Mouse (Mus musculus) MEL (cell line): Measurements from ENCODE around the gene Sergef. TPM values are rescaled to one million over a fixed set of nuclear protein-coding genes. Genes with fewer than 3 reads are reported as not detected.
A peak's percentile ranks its signal among the peaks of the same experiment; 100 is the strongest.

Experiments
- DNase-seq: peaks from one replicate; pipeline ENCODE4 v3.0.0; 2011; ENCODE audit warnings: low read depth, low spot score
- H3K27ac ChIP-seq: 2 replicates; pipeline ENCODE4 v1.5.1; 2012; ENCODE audit warnings: low read depth, mild to moderate bottlenecking, control low read depth, low read length, moderate library complexity; ENCODE audit not compliant: control insufficient read depth
- H3K27me3 ChIP-seq, 2 experiments: fragments of 150-350 bp in 1 of 2; sonication (generic) in 1 of 2; 2 replicates each; pipeline ENCODE4 v1.6.1; 2012; ENCODE audit warnings: low read length in 2 of 2, mild to moderate bottlenecking in 2 of 2, improper control_type of control experiment in 1 of 2, moderate library complexity in 1 of 2; ENCODE audit not compliant: insufficient read depth in 2 of 2, control insufficient read depth in 1 of 2
- H3K36me3 ChIP-seq, 2 experiments: 2 replicates each; pipeline ENCODE4 v1.6.1; 2012 to 2014; ENCODE audit warnings: low read length in 2 of 2, improper control_type of control experiment in 1 of 2, inconsistent platforms in 1 of 2, mild to moderate bottlenecking in 1 of 2; ENCODE audit not compliant: insufficient read depth in 2 of 2, control insufficient read depth in 1 of 2
- H3K4me1 ChIP-seq, 2 experiments: fragments of 150-350 bp in 1 of 2; sonication (generic) in 1 of 2; 2 replicates each; pipeline ENCODE4 v1.6.1; 2012; ENCODE audit warnings: low read length in 2 of 2, improper control_type of control experiment in 1 of 2, mild to moderate bottlenecking in 1 of 2; ENCODE audit not compliant: insufficient read depth in 2 of 2, control insufficient read depth in 1 of 2
- H3K4me3 ChIP-seq, 2 experiments: fragments of 150-350 bp in 1 of 2; sonication (generic) in 1 of 2; 2 replicates each; pipeline ENCODE4 v1.5.1; 2012; ENCODE audit warnings: low read depth in 2 of 2, low read length in 2 of 2, mild to moderate bottlenecking in 2 of 2, moderate library complexity in 2 of 2, control low read depth in 1 of 2, improper control_type of control experiment in 1 of 2; ENCODE audit not compliant: control insufficient read depth in 1 of 2, insufficient read depth in 1 of 2
- H3K79me2 ChIP-seq: 2 replicates; pipeline ENCODE4 v1.6.1; 2012; ENCODE audit warnings: mild to moderate bottlenecking, low read length, moderate library complexity; ENCODE audit not compliant: control insufficient read depth, poor library complexity, insufficient read depth
- H3K9ac ChIP-seq: 2 replicates; pipeline ENCODE4 v1.6.1; 2012; ENCODE audit warnings: low read depth, mild to moderate bottlenecking, control low read depth, low read length, moderate library complexity; ENCODE audit not compliant: control insufficient read depth, poor library complexity, severe bottlenecking
- H3K9me3 ChIP-seq: fragments of 150-350 bp; sonication (generic); replicated peaks from 2 replicates; pipeline ENCODE4 v1.6.1; 2012; ENCODE audit warnings: mild to moderate bottlenecking, low read length, improper control_type of control experiment, moderate library complexity; ENCODE audit not compliant: insufficient read depth
- BHLHE40 ChIP-seq: IDR thresholded peaks from 2 replicates; pipeline ENCODE4 v1.6.1; 2012; ENCODE audit warnings: low read depth, mild to moderate bottlenecking, inconsistent platforms, low read length, improper control_type of control experiment, borderline replicate concordance
- CHD1 ChIP-seq: IDR thresholded peaks from 2 replicates; pipeline ENCODE4 v1.6.1; 2012; ENCODE audit warnings: low read depth, mild to moderate bottlenecking, inconsistent platforms, low read length, improper control_type of control experiment
- ELF1 ChIP-seq: IDR thresholded peaks from 2 replicates; pipeline ENCODE4 v1.6.1; 2014; ENCODE audit warnings: low read depth, mild to moderate bottlenecking, inconsistent platforms, low read length, improper control_type of control experiment, moderate library complexity
- GATA1 ChIP-seq: IDR thresholded peaks from 2 replicates; pipeline ENCODE4 v1.6.1; 2011; ENCODE audit warnings: low read depth, low read length, improper control_type of control experiment
- JUND ChIP-seq: IDR thresholded peaks from 2 replicates; pipeline ENCODE4 v1.6.1; 2011; ENCODE audit warnings: low read depth, mild to moderate bottlenecking, improper control_type of control experiment, low read length
- MEF2A ChIP-seq: IDR thresholded peaks from 2 replicates; pipeline ENCODE4 v1.6.1; 2014; ENCODE audit warnings: low read depth, mild to moderate bottlenecking, inconsistent platforms, low read length, improper control_type of control experiment; ENCODE audit not compliant: poor library complexity, insufficient replicate concordance, severe bottlenecking; ENCODE audit errors: extremely low read depth
- MYB ChIP-seq: IDR thresholded peaks from 2 replicates; pipeline ENCODE4 v1.6.1; 2011; ENCODE audit warnings: mild to moderate bottlenecking, low read depth, low read length, improper control_type of control experiment
- RAD21 ChIP-seq: IDR thresholded peaks from 2 replicates; pipeline ENCODE4 v1.6.1; 2011; ENCODE audit warnings: mild to moderate bottlenecking, low read depth, low read length, improper control_type of control experiment
- RCOR1 ChIP-seq: IDR thresholded peaks from 2 replicates; pipeline ENCODE4 v1.6.1; 2012; ENCODE audit warnings: low read depth, mild to moderate bottlenecking, inconsistent platforms, low read length, improper control_type of control experiment
- TAL1 ChIP-seq: IDR thresholded peaks from 2 replicates; pipeline ENCODE4 v1.6.1; 2012; ENCODE audit warnings: mild to moderate bottlenecking, inconsistent platforms, low read length, moderate library complexity, mixed read lengths
- ZNF384 ChIP-seq: IDR thresholded peaks from 2 replicates; pipeline ENCODE4 v1.6.1; 2012; ENCODE audit warnings: low read depth, mild to moderate bottlenecking, inconsistent platforms, low read length, improper control_type of control experiment
- polyA plus RNA-seq, 2 experiments: library from polyadenylated mRNA; stranded (reverse) in 1 of 2; unstranded in 1 of 2; fragments of >175 nt in 1 of 2; fragments of >200 nt in 1 of 2; gene quantifications; 2 replicates each; pipeline versions ENCODE4 v1.2.1 to v1.2.4; 2012; ENCODE audit warnings: low replicate concordance in 2 of 2, low read depth in 1 of 2; ENCODE audit not compliant: insufficient read length in 2 of 2, insufficient read depth in 1 of 2, missing spikeins in 1 of 2
- total RNA-seq: library from RNA; depleted of rRNA; stranded (reverse); fragments of 300-350 nt; gene quantifications from 2 replicates; pipeline ENCODE4 v1.2.3, GENCODE M21; 2012

Gene Sergef
- total and polyA plus RNA-seq, 3 experiments = 7.6 to 11.7 TPM; not detected in 1

DNA sequence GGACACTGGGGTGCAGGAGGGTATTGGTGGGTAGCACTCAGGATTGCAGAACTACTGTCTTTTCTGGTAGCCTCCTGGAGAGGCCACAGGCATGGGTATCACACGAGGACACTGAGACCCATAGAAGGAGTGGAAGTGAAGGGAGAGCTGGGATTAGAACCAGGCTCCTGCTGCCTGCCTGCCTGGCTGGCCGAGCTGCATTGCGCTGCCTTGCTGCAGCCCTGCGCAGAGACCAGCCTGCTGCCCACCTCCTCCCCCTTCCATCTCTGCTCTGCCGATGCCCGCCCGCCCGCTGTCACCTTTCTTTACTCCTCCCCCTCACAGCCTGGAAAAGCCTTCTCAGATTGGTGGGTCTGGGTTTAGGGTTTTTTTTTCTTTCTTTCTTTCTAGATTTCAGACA, 239.3 kb downstream of the Sergef start:
- Histone ChIP-seq H3K9ac (no peak overlapping the region), H3K4me1 (no peaks in the 10 kb centered on the region), H3K79me2 (no peaks in the 10 kb centered on the region), H3K4me3 (no peak overlapping the region), H3K27me3 (no peaks in the 10 kb centered on the region), H3K36me3 (no peaks in the 10 kb centered on the region), H3K27ac (no peak overlapping the region), H3K9me3 (no peaks in the 10 kb centered on the region)
- TF ChIP-seq ELF1 (no peak), MEF2A (no peak), MYB (no peak), JUND (no peak), CHD1 (no peak), ZNF384 (no peak)
- no peak for DNase-seq

DNA sequence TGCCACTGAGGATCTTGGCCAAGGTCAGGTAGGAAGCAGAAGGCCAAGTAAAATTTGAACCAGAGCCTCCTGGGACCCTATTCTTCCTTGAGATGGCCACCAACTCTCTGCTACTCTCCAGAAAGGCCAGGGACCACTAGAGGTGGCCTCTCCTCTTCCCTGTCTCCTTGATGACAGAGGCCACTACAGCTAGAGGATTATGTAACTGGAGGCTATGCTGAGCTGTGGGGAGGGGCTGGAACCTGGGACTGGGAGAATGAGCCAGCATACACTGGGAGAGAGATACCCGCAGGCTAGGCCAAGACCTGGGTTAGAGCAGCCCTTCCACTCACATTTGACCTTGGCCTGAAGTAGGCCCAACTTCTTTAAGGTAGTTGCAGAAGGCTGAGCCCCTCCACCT, 239.9 kb downstream of the Sergef start:
- H3K36me3 ChIP-seq = no peaks in the 10 kb centered on the region
- H3K79me2 ChIP-seq = no peaks in the 10 kb centered on the region
- H3K27ac ChIP-seq = no peak overlapping the region
- no peak for DNase-seq
- no peak for TF ChIP-seq GATA1
- no peaks in the 10 kb centered on the region for H3K4me1 ChIP-seq
- no peak overlapping the region for H3K4me3 ChIP-seq
- no peak overlapping the region for H3K9ac ChIP-seq
- no peaks in the 10 kb centered on the region for H3K27me3 ChIP-seq
- H3K9me3 ChIP-seq = no peaks in the 10 kb centered on the region

DNA sequence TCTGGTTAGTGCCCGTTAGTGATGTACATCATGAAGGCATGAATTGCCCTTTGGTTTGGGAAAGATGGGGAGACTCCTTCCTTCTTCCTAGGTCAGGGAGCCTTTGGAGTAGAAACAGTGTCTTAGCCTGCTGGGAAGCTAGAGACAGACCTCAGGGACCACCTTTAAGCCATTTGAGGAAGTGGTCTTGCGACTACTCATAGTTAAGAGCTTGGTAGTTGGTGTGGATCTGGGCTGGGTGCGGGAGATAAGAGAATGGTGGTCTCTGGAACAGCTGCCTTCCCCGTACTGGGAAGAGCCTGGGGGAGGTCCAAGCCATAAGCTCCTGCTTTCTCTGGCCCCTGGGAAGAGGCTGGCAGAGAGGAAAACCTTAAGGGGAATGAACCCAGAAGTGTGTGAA, 241.0 kb downstream of the Sergef start:
- Histone ChIP-seq H3K9me3 (no peaks in the 10 kb centered on the region), H3K36me3 (no peaks in the 10 kb centered on the region), H3K4me1 (no peaks in the 10 kb centered on the region), H3K4me3 (no peak overlapping the region), H3K27me3 (no peaks in the 10 kb centered on the region), H3K9ac (no peak overlapping the region), H3K79me2 (no peaks in the 10 kb centered on the region), H3K27ac (no peak overlapping the region)
- TF ChIP-seq BHLHE40 (no peak), TAL1 (peak; percentile 31; the same call in 1 of the 2 replicates)
- DNase-seq = peak; percentile 7

DNA sequence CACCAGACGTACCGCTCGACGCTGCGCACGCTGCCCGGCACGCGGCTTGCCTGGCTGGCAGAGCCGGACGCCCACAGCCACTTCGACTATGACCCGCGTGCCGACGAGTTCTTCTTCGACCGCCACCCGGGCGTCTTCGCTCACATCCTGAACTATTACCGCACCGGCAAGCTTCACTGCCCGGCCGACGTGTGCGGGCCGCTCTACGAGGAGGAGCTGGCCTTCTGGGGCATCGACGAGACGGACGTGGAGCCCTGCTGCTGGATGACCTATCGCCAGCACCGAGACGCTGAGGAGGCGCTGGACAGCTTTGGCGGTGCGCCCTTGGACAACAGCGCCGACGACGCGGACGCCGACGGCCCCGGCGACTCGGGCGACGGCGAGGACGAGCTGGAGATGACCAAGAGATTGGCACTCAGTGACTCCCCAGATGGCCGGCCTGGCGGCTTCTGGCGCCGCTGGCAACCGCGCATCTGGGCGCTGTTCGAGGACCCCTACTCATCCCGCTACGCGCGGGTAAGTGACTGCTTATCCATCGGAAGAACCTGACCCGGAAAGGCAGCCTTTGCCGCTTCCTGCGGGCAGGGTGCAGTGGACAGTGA, 241.8 kb downstream of the Sergef start:
- Histone ChIP-seq H3K79me2 (no peaks in the 10 kb centered on the region), H3K36me3 (no peaks in the 10 kb centered on the region), H3K4me1 (no peaks in the 10 kb centered on the region), H3K9ac (no peak overlapping the region), H3K4me3 (no peak overlapping the region), H3K9me3 (no peaks in the 10 kb centered on the region), H3K27me3 (no peaks in the 10 kb centered on the region), H3K27ac (no peak overlapping the region)
- TF ChIP-seq RCOR1 (no peak), RAD21 (no peak)
- DNase-seq = no peak
